Mouse (Mus musculus) neural tube, embryonic 14.5 days (tissue): ENCODE data around the gene Gng8. TPM values are rescaled to one million over a fixed set of nuclear protein-coding genes. Genes with fewer than 3 reads are reported as not detected.

Source experiments
- ATAC-seq: fragments of 200-750 bp; cut with Nextera tagmentation; 2 replicates; pipeline ENCODE4 v1.8.0; 2017; ENCODE audit warnings: low read depth, mild to moderate bottlenecking, moderate TSS enrichment, moderate library complexity
- H3K27ac ChIP-seq: fragments of 300-500 bp; sonication (generic); 2 replicates; pipeline ENCODE4 v1.5.1; 2014; ENCODE audit warnings: low read depth, mild to moderate bottlenecking, control low read depth, low read length, moderate library complexity, mixed read lengths
- H3K27me3 ChIP-seq: fragments of 300-500 bp; sonication (generic); 2 replicates; pipeline ENCODE4 v1.6.1; 2014; ENCODE audit warnings: low read length; ENCODE audit not compliant: control insufficient read depth, insufficient read depth
- H3K36me3 ChIP-seq: fragments of 300-500 bp; sonication (generic); 2 replicates; pipeline ENCODE4 v1.6.1; 2014; ENCODE audit warnings: low read length, mixed read lengths; ENCODE audit not compliant: control insufficient read depth, insufficient read depth
- H3K4me1 ChIP-seq: fragments of 300-500 bp; sonication (generic); 2 replicates; pipeline ENCODE4 v1.6.1; 2014; ENCODE audit warnings: low read length; ENCODE audit not compliant: control insufficient read depth, insufficient read depth
- H3K4me2 ChIP-seq: fragments of 300-500 bp; sonication (generic); 2 replicates; pipeline ENCODE4 v1.6.1; 2014; ENCODE audit warnings: mild to moderate bottlenecking, low read depth, low read length, control low read depth
- H3K4me3 ChIP-seq: fragments of 300-500 bp; sonication (generic); 2 replicates; pipeline ENCODE4 v1.5.1; 2014; ENCODE audit warnings: low read depth, low read length, control low read depth, mixed read lengths
- H3K9ac ChIP-seq: fragments of 300-500 bp; sonication (generic); replicated peaks from 2 replicates; pipeline ENCODE4 v1.6.1; 2014; ENCODE audit warnings: low read depth, mild to moderate bottlenecking, control low read depth, low read length, mixed read lengths
- H3K9me3 ChIP-seq: fragments of 300-500 bp; sonication (generic); 2 replicates; pipeline ENCODE4 v1.6.1; 2016; ENCODE audit warnings: low read length; ENCODE audit not compliant: control insufficient read depth
- WGBS: fragments of 180-500 bp; shearing (Covaris S2); extraction: QIAGEN DNeasy Blood & Tissue Kit; methylation state at CpG from one replicate; pipeline ENCODE4 v1.1.7; 2014; 5-methylcytosine and 5-hydroxymethylcytosine counted together
- polyA plus RNA-seq: library from polyadenylated mRNA; unstranded; fragments of >200 nt; fragmentation: Nextera tagmentation; extraction: Ambion mirVana; gene quantifications from 2 replicates; pipeline ENCODE4 v1.2.1, GENCODE M21; 2014

Gene Gng8
- polyA plus RNA-seq, 1 experiment from 2014 or later, result 0.39 TPM

- no peak for ATAC-seq
- Histone ChIP-seq H3K27ac (no peak overlapping the region), H3K4me1 (peaks cover 14% of the 10 kb centered on the region), H3K9ac (no peak overlapping the region), H3K4me2 (peak overlapping the region; percentile 33; the same call in 1 of the 2 replicates), H3K9me3 (no peaks in the 10 kb centered on the region), H3K36me3 (no peaks in the 10 kb centered on the region; the same call in none of the 2 replicates), H3K27me3 (no peaks in the 10 kb centered on the region), H3K4me3 (no peak overlapping the region)
- WGBS, result 91% methylated on average over 4 of the region's 4 CpGs
Observed at GRCm38 (mm10) chr7:16873392-16873791, 18.2 kb upstream of the Gng8 start.

DNA sequence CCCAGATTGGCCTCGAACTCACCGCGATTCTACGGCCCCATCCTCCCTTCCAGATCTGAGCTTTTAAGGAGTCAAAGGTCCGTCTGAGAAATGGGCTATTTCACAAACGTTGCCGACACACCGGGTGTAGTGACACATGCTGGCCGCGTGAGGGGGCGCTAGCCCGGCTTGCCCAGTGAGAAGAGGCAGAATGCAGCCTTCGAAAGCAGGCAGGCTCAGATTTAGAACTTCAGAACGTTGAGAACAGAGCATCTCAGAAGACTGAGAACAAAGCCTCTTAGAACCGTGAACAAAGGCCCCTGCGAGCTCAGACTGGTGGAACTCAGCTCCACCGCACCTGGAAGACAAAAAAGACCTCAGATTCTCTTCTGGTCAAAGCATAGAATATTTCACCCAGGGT lies 17.4 kb upstream of the Gng8 start:
- ATAC-seq, result no peak
- Histone ChIP-seq H3K4me1 (peaks cover 14% of the 10 kb centered on the region), H3K36me3 (peaks cover 2% of the 10 kb centered on the region), H3K27ac (peak overlapping the region; percentile 74), H3K27me3 (no peaks in the 10 kb centered on the region), H3K9ac (no peak overlapping the region), H3K4me3 (peak overlapping the region; percentile 28), H3K9me3 (no peaks in the 10 kb centered on the region), H3K4me2 (peak overlapping the region; percentile 33)
- WGBS, result 5% methylated on average over 17 of the region's 17 CpGs

GRCm38 (mm10) chr7:16874756-16875309 lies 16.8 kb upstream of the Gng8 start:
- Histone ChIP-seq H3K27ac (peak overlapping the region; percentile 74), H3K9me3 (no peaks in the 10 kb centered on the region), H3K4me3 (peak overlapping the region; percentile 70), H3K4me1 (peaks cover 14% of the 10 kb centered on the region), H3K36me3 (peaks cover 2% of the 10 kb centered on the region), H3K4me2 (peak overlapping the region; percentile 81), H3K27me3 (no peaks in the 10 kb centered on the region), H3K9ac (no peak overlapping the region)
- peak; percentile 95 for ATAC-seq
- WGBS, result under 1% methylated on average over 31 of the region's 33 CpGs

GRCm38 (mm10) chr7:16875310-16875325 lies 16.5 kb upstream of the Gng8 start, which contains the start of gene Dact3:
Dact3 (plus strand) TSS chr7:16875317.
- Histone ChIP-seq H3K4me1 (peaks cover 14% of the 10 kb centered on the region), H3K9me3 (no peaks in the 10 kb centered on the region), H3K36me3 (peaks cover 2% of the 10 kb centered on the region), H3K4me2 (peak within 1 kb of the TSS; percentile 81), H3K4me3 (peak within 1 kb of the TSS; percentile 70), H3K27ac (peak within 1 kb of the TSS; percentile 87), H3K9ac (peak within 1 kb of the TSS; percentile 81), H3K27me3 (no peaks in the 10 kb centered on the region)
- WGBS, result no CpG with 5 or more reads among the region's 1 CpGs
- no peak for ATAC-seq

DNA sequence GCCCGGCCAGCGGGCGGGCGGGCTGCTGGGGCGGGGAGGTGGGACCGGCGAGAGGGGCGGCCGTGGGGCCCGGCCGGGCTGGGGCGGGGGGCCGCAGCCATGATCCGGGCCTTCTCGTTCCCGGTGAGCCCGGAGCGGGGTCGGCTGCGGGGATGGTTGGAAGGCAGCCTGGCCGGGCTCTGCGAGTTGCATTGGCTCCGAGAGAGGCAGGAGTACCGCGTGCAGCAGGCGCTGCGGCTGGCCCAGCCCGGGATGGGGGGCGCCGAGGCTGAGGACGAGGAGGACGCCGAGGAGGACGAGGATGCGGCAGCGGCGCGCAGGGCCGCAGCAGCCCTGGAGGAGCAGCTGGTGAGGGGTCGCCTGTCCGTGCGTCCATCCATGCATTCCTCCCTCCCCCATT lies 16.3 kb upstream of the Gng8 start:
- H3K4me1 ChIP-seq, result peaks cover 14% of the 10 kb centered on the region
- no peaks in the 10 kb centered on the region for H3K27me3 ChIP-seq
- peak overlapping the region; percentile 81 for H3K4me2 ChIP-seq
- peak; percentile 54 for ATAC-seq
- H3K9ac ChIP-seq, result peak overlapping the region; percentile 81
- H3K36me3 ChIP-seq, result peaks cover 2% of the 10 kb centered on the region
- under 1% methylated on average over 40 of the region's 42 CpGs for WGBS
- peak overlapping the region; percentile 87 for H3K27ac ChIP-seq
- H3K4me3 ChIP-seq, result peak overlapping the region; percentile 70
- H3K9me3 ChIP-seq, result no peaks in the 10 kb centered on the region

DNA sequence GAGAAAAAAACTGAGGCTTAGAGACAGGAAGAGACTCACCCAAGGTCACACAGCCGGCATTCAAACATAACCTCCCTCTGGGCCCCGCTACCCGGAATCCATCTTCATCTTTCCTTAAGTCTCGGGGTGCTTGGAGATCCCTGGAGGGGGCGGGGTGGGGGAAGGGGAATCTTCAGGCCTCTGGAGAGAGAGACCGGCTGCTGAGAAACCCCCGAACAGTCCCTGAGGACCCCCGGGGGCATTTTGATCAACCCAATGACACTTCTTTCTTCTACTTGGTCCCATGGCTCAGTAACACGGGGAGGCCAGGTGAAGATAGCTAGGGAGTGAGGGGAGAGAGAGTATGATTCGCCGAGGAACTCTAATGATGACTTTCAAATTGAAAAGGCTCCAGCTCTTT lies 15.6 kb upstream of the Gng8 start:
- Histone ChIP-seq H3K27me3 (no peaks in the 10 kb centered on the region), H3K4me1 (peaks cover 14% of the 10 kb centered on the region), H3K4me2 (peak overlapping the region; percentile 81), H3K9me3 (no peaks in the 10 kb centered on the region), H3K27ac (no peak overlapping the region), H3K36me3 (peaks cover 2% of the 10 kb centered on the region), H3K9ac (peak overlapping the region; percentile 81), H3K4me3 (peak overlapping the region; percentile 70)
- no peak for ATAC-seq
- 8% methylated on average over 11 of the region's 11 CpGs for WGBS

- Histone ChIP-seq H3K36me3 (peaks cover 2% of the 10 kb centered on the region), H3K27ac (no peak overlapping the region), H3K9ac (peak overlapping the region; percentile 81), H3K27me3 (no peaks in the 10 kb centered on the region), H3K9me3 (no peaks in the 10 kb centered on the region), H3K4me3 (peak overlapping the region; percentile 70), H3K4me1 (peaks cover 14% of the 10 kb centered on the region), H3K4me2 (peak overlapping the region; percentile 81)
- 9% methylated on average over 12 of the region's 13 CpGs for WGBS
- no peak for ATAC-seq
Observed at GRCm38 (mm10) chr7:16876608-16877007, 15.0 kb upstream of the Gng8 start.

- WGBS, result 95% methylated on average over 3 of the region's 3 CpGs
- Histone ChIP-seq H3K36me3 (0 out of 2 replicates have a peak, but pooled peaks cover 2% of the 10 kb centered on the region), H3K9me3 (no peaks in the 10 kb centered on the region), H3K4me3 (no peak overlapping the region), H3K27me3 (no peaks in the 10 kb centered on the region), H3K9ac (no peak overlapping the region), H3K4me1 (peaks cover 14% of the 10 kb centered on the region), H3K27ac (no peak overlapping the region), H3K4me2 (no peak overlapping the region)
- no peak for ATAC-seq
Observed at GRCm38 (mm10) chr7:16877717-16878116, 13.9 kb upstream of the Gng8 start.

GRCm38 (mm10) chr7:16879796-16880547 lies 11.6 kb upstream of the Gng8 start:
- no peak for ATAC-seq
- Histone ChIP-seq H3K4me3 (no peak overlapping the region), H3K9me3 (no peaks in the 10 kb centered on the region), H3K36me3 (peaks cover 3% of the 10 kb centered on the region; the same call in 1 of the 2 replicates), H3K4me2 (no peak overlapping the region), H3K27ac (no peak overlapping the region), H3K9ac (no peak overlapping the region), H3K4me1 (peaks cover 14% of the 10 kb centered on the region), H3K27me3 (peaks cover 11% of the 10 kb centered on the region)
- 12% methylated on average over 9 of the region's 9 CpGs for WGBS
